Mouse (Mus musculus) CH12.LX (cell line): ENCODE results near the gene Mphosph6. TPM values are rescaled to one million over a fixed set of nuclear protein-coding genes. Genes with fewer than 3 reads are reported as not detected.

ENCODE experiments used
- DNase-seq: peaks from one replicate; pipeline ENCODE4 v3.0.0-alpha.2; 2013; ENCODE audit errors: extremely low read depth
- H3K27ac ChIP-seq: 2 replicates; pipeline ENCODE4 v1.5.1; 2012; ENCODE audit warnings: low read depth, mild to moderate bottlenecking, control low read depth, moderate library complexity; ENCODE audit not compliant: insufficient read depth
- H3K27me3 ChIP-seq: replicated peaks from 2 replicates; pipeline ENCODE3; 2012; ENCODE audit warnings: inconsistent platforms
- H3K36me3 ChIP-seq, 2 experiments: replicated peaks in 1 of 2; 2 replicates each; pipeline versions ENCODE3 to v1.6.1; 2012; ENCODE audit warnings: inconsistent platforms in 1 of 2, low read length in 1 of 2, mild to moderate bottlenecking in 1 of 2, mixed read lengths in 1 of 2, moderate library complexity in 1 of 2; ENCODE audit not compliant: control insufficient read depth in 1 of 2, insufficient read depth in 1 of 2
- H3K4me1 ChIP-seq, 2 experiments: 2 replicates each; pipeline ENCODE4 v1.6.1; 2012; ENCODE audit warnings: inconsistent platforms in 1 of 2, moderate library complexity in 1 of 2; ENCODE audit not compliant: insufficient read depth in 2 of 2, control insufficient read depth in 1 of 2
- H3K4me2 ChIP-seq: 2 replicates; pipeline ENCODE4 v1.6.1; 2012; ENCODE audit warnings: low read depth, mild to moderate bottlenecking, control low read depth; ENCODE audit not compliant: poor library complexity, insufficient read depth, severe bottlenecking
- H3K4me3 ChIP-seq, 3 experiments: fragments of 150-350 bp in 1 of 3; sonication (generic) in 1 of 3; replicated peaks in 1 of 3; 2 replicates each; pipeline versions ENCODE3 to v1.5.1; 2011 to 2012; ENCODE audit warnings: low read depth in 2 of 3, low read length in 2 of 3, mild to moderate bottlenecking in 2 of 3, moderate library complexity in 2 of 3, control low read depth in 1 of 3, improper control_type of control experiment in 1 of 3, inconsistent platforms in 1 of 3, mixed read lengths in 1 of 3; ENCODE audit not compliant: poor library complexity in 1 of 3
- H3K79me2 ChIP-seq: replicated peaks from 2 replicates; pipeline ENCODE4 v1.6.1; 2012; ENCODE audit warnings: mild to moderate bottlenecking, moderate library complexity; ENCODE audit not compliant: control insufficient read depth, poor library complexity, insufficient read depth, severe bottlenecking; ENCODE audit errors: extremely low read depth
- H3K9ac ChIP-seq: 2 replicates; pipeline ENCODE4 v1.6.1; 2012; ENCODE audit warnings: low read depth, mild to moderate bottlenecking, control low read depth, moderate library complexity; ENCODE audit not compliant: insufficient read depth
- H3K9me3 ChIP-seq: replicated peaks from 2 replicates; pipeline ENCODE3; 2012; ENCODE audit warnings: low read length, inconsistent platforms, mixed read lengths
- CHD2 ChIP-seq: IDR thresholded peaks from 2 replicates; pipeline ENCODE4 v1.6.1; 2011; ENCODE audit warnings: low read length, improper control_type of control experiment
- CTCF ChIP-seq, 2 experiments: IDR thresholded peaks in 1 of 2; conservative IDR thresholded peaks in 1 of 2; 2 replicates each; pipeline ENCODE4 v1.5.1; 2011 to 2012; ENCODE audit warnings: low read depth in 2 of 2, low read length in 2 of 2, improper control_type of control experiment in 1 of 2, inconsistent platforms in 1 of 2, mild to moderate bottlenecking in 1 of 2, moderate library complexity in 1 of 2
- E2F4 ChIP-seq: IDR thresholded peaks from 2 replicates; pipeline ENCODE4 v1.6.1; 2011; ENCODE audit warnings: low read depth, low read length, improper control_type of control experiment; ENCODE audit not compliant: insufficient replicate concordance
- ETS1 ChIP-seq: conservative IDR thresholded peaks from 2 replicates; pipeline ENCODE4 v1.6.1; 2012; ENCODE audit warnings: low read depth, mild to moderate bottlenecking, inconsistent platforms, low read length, improper control_type of control experiment, moderate library complexity
- HCFC1 ChIP-seq: IDR thresholded peaks from 2 replicates; pipeline ENCODE4 v1.6.1; 2012; ENCODE audit warnings: low read depth, mild to moderate bottlenecking, inconsistent platforms, low read length, improper control_type of control experiment
- IRF4 ChIP-seq: IDR thresholded peaks from 2 replicates; pipeline ENCODE4 v1.6.1; 2014; ENCODE audit warnings: low read depth, mild to moderate bottlenecking, inconsistent platforms, low read length, improper control_type of control experiment
- JUND ChIP-seq: conservative IDR thresholded peaks from 2 replicates; pipeline ENCODE4 v1.6.1; 2011; ENCODE audit warnings: low read depth, low read length, improper control_type of control experiment
- MAFK ChIP-seq: IDR thresholded peaks from 2 replicates; pipeline ENCODE4 v1.6.1; 2011; ENCODE audit warnings: low read length, improper control_type of control experiment; ENCODE audit not compliant: insufficient replicate concordance
- MAZ ChIP-seq: IDR thresholded peaks from 2 replicates; pipeline ENCODE4 v1.6.1; 2012; ENCODE audit warnings: low read depth, mild to moderate bottlenecking, inconsistent platforms, low read length, improper control_type of control experiment, moderate library complexity
- MYC ChIP-seq: IDR thresholded peaks from 2 replicates; pipeline ENCODE4 v1.6.1; 2011; ENCODE audit warnings: low read depth, mild to moderate bottlenecking, improper control_type of control experiment, low read length
- PAX5 ChIP-seq: IDR thresholded peaks from 2 replicates; pipeline ENCODE4 v1.6.1; 2012; ENCODE audit warnings: low read length, inconsistent platforms, mixed read lengths
- RAD21 ChIP-seq: IDR thresholded peaks from 2 replicates; pipeline ENCODE4 v1.6.1; 2011; ENCODE audit warnings: low read depth, mild to moderate bottlenecking, low read length, improper control_type of control experiment, moderate library complexity
- RCOR1 ChIP-seq: conservative IDR thresholded peaks from 2 replicates; pipeline ENCODE4 v1.6.1; 2012; ENCODE audit warnings: low read depth, mild to moderate bottlenecking, inconsistent platforms, low read length, improper control_type of control experiment
- SMC3 ChIP-seq: IDR thresholded peaks from 2 replicates; pipeline ENCODE4 v1.6.1; 2011; ENCODE audit warnings: low read depth, low read length, improper control_type of control experiment
- TBP ChIP-seq: conservative IDR thresholded peaks from 2 replicates; pipeline ENCODE4 v1.6.1; 2011; ENCODE audit warnings: low read depth, low read length, improper control_type of control experiment
- TCF12 ChIP-seq: IDR thresholded peaks from 2 replicates; pipeline ENCODE4 v1.6.1; 2014; ENCODE audit warnings: low read depth, mild to moderate bottlenecking, inconsistent platforms, low read length, improper control_type of control experiment
- dilution Hi-C: fragments of 300-500 bp; cut with MboI; formaldehyde crosslinking; loops from 2 replicates; pipeline ENCODE4 v1.14.3; 2020; ENCODE audit warnings: low sequenced_read_pairs; ENCODE audit not compliant: extremely low pct_unique_long_range_greater_than_20kb, extremely low pct_ligation_motif_present
- in situ Hi-C: fragments of 300-500 bp; cut with MboI; formaldehyde crosslinking; loops from 3 replicates; pipeline ENCODE4 v1.14.3; 2019; ENCODE audit warnings: low sequenced_read_pairs, low pct_ligation_motif_present, low pct_unique_long_range_greater_than_20kb, mixed read lengths
- polyA plus RNA-seq: library from polyadenylated mRNA; unstranded; fragments of >175 nt; gene quantifications from 2 replicates; pipeline ENCODE4 v1.2.1, GENCODE M21; 2012; ENCODE audit warnings: low read depth; ENCODE audit not compliant: insufficient read length
- total RNA-seq, 2 experiments: library from RNA; depleted of rRNA; stranded (reverse); fragments of 300-350 nt in 1 of 2; fragments of >200 nt in 1 of 2; gene quantifications; 2 replicates each; pipeline ENCODE4 v1.2.3; 2012 to 2014

Mphosph6 gene
- total and polyA plus RNA-seq, 3 experiments, result 89.6 to 241 (median 225) TPM

DNA sequence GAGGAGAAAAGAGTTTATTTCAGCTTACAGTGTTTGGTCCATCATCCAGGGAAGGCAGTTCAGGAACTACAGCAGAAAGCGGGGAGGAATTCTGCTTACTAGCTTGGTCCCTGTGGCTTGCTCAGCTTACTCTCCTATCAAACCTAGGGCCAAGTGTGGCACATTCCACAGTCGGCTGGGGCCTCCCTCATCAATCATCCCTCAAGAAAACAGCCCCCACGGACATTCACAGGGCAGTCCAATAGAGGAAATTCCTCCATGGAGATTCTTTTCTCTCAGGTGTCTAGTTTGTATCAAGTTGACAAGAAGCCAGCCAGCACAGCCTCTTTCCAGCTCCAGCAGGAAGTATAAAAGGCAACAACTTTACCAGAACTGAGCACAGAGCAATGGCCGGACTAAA, 11.8 kb upstream of the Mphosph6 start:
- dilution Hi-C loops (no loop called here), in situ Hi-C loops (no loop called here)
- Histone ChIP-seq H3K27ac (no peak overlapping the region), H3K9ac (no peak overlapping the region), H3K4me1 (peaks cover 0 to 3% of the 10 kb centered on the region in 2 experiments; a peak in 2 of 4 replicates), H3K4me2 (no peak overlapping the region), H3K9me3 (no peaks in the 10 kb centered on the region), H3K79me2 (no peaks in the 10 kb centered on the region), H3K36me3 (no peaks in the 10 kb centered on the region), H3K4me3 (no peak overlapping the region), H3K27me3 (no peaks in the 10 kb centered on the region)
- TF ChIP-seq RCOR1, result no peak
- TF ChIP-seq CHD2, result no peak
- TF ChIP-seq TCF12, result no peak
- TF ChIP-seq HCFC1, result no peak
- TF ChIP-seq CTCF (conservative IDR thresholded peaks at IDR 0.05 in 1 of 2, IDR thresholded peaks at IDR 0.05 in 1 of 2; ENCODE audit: low read depth in 2 of 2, low read length in 2 of 2), result no peak
- TF ChIP-seq SMC3, result no peak
- TF ChIP-seq IRF4, result no peak
- no peak for DNase-seq

DNA sequence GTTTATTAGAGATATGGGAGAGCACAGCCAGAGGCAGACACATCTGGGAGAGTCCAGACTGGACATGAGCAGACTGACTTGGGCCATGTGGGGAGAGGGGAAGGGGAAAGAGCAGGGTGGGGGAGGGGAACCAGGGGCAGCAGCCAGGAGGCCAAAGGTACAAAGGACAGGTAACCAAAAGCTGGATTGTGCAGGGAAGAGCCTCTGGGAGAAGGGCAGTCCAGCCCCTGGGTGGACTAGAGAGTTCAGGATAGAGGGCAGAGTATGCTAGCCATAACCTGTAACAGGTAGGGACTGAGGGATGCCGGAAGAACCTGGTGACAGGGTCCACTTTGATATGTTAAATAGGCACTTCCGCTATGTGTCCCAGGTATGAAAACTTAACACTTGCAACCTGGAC, 8.9 kb upstream of the Mphosph6 start:
- Histone ChIP-seq H3K9ac (no peak overlapping the region), H3K27me3 (no peaks in the 10 kb centered on the region), H3K4me3 (no peak overlapping the region), H3K79me2 (no peaks in the 10 kb centered on the region), H3K27ac (no peak overlapping the region), H3K4me2 (no peak overlapping the region), H3K9me3 (no peaks in the 10 kb centered on the region), H3K36me3 (no peaks in the 10 kb centered on the region), H3K4me1 (peaks cover 0 to 3% of the 10 kb centered on the region in 2 experiments; a peak in 2 of 4 replicates)
- dilution Hi-C loops (no loop called here), in situ Hi-C loops (no loop called here)
- TF ChIP-seq CTCF (conservative IDR thresholded peaks at IDR 0.05 in 1 of 2, IDR thresholded peaks at IDR 0.05 in 1 of 2; ENCODE audit: low read depth in 2 of 2, low read length in 2 of 2), result no peak
- TF ChIP-seq JUND, result no peak
- TF ChIP-seq MAZ, result no peak
- no peak for TF ChIP-seq PAX5
- no peak for TF ChIP-seq RAD21
- no peak for TF ChIP-seq TBP
- DNase-seq, result no peak

DNA sequence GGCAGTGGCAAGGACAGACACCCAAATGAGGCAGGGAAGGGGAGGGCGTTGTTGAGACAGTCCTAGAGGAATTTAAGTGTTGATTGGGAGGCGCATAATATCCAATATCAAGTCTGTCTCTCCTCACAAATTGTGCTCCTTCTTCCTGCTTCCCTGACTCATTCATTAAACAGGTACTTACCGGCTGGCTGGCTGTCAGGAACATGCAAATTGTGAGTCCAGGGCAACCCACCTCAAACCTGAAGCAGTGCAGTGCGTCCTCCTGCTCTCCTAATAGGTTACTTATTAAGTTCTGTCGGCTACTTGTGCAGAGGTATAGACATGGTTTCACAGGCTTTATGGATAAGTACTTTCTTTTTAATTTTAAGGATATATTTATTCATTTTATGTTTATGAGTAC, 3.7 kb upstream of the Mphosph6 start:
- H3K9me3 ChIP-seq, result no peaks in the 10 kb centered on the region
- dilution Hi-C loops (no loop called here), in situ Hi-C loops (no loop called here)
- no peak overlapping the region for H3K27ac ChIP-seq
- TF ChIP-seq MAZ (no peak), E2F4 (no peak), MYC (no peak), MAFK (no peak), ETS1 (no peak), RAD21 (no peak)
- H3K9ac ChIP-seq, result no peak overlapping the region
- no peak overlapping the region for H3K4me2 ChIP-seq
- no peak overlapping the region for H3K4me3 ChIP-seq
- peaks cover 4 to 6% of the 10 kb centered on the region in 2 experiments for H3K4me1 ChIP-seq
- DNase-seq, result no peak
- no peaks in the 10 kb centered on the region for H3K27me3 ChIP-seq
- H3K79me2 ChIP-seq, result peaks cover 12% of the 10 kb centered on the region
- H3K36me3 ChIP-seq, result no peaks in the 10 kb centered on the region
